Mouse (Mus musculus) left cerebral cortex, adult 18-20 months (tissue): ENCODE data around the gene Prkd2. TPM values are rescaled to one million over a fixed set of nuclear protein-coding genes. Genes with fewer than 3 reads are reported as not detected.

Experiments
- DNase-seq, 2 experiments: peaks; one replicate each; pipeline ENCODE4 v3.0.0; 2021 to 2022; ENCODE audit warnings: low spot score in 2 of 2, mixed read lengths in 1 of 2
- long read RNA-seq, 2 experiments: library from polyadenylated mRNA; stranded (forward); transcript quantifications; one replicate each; pipeline ENCODE4 v2.0.0; 2021
- total RNA-seq, 2 experiments: library from RNA; stranded (reverse); gene quantifications; 2 replicates each; pipeline ENCODE4 v1.2.3; 2021

Prkd2 gene
- 1 to 10 TPM; 5.6 to 7.8 TPM for total RNA-seq
- long read RNA-seq, experiment 1, partial matches to known transcripts, result 2 of 7 reads
- long read RNA-seq, experiment 1, other reads (novel, unspliced or antisense), result 3 of 7 reads
- long read RNA-seq, experiment 2, partial matches to known transcripts, result 0 of 4 reads
- long read RNA-seq, experiment 2, other reads (novel, unspliced or antisense), result 1 of 4 reads

DNA sequence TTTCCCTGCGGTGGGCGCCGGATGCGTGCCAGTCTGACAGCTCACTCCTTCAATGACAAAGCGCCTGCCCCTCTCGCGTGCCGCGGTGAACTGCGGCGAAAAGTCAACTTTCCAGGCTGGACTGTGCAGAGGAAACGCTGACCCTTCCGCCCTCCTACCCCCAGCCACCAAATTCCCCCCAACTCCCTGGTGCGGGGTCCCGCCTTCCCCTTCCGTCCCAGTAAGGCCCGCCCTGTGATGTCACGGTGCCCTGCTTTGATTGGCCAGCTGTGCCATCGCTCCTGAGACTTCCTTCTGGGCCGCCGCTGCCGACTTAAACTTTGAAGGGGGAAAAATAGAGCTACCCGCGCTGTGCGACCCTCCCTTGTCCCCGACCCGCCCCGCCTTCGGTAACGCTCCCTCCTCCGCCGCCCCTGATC, at the start of gene Prkd2:
Gene Prkd2, plus strand, starts transcription at position 258 of the 419 bp plus-strand sequence.
- peak; percentile 86 to 87 for DNase-seq

DNA sequence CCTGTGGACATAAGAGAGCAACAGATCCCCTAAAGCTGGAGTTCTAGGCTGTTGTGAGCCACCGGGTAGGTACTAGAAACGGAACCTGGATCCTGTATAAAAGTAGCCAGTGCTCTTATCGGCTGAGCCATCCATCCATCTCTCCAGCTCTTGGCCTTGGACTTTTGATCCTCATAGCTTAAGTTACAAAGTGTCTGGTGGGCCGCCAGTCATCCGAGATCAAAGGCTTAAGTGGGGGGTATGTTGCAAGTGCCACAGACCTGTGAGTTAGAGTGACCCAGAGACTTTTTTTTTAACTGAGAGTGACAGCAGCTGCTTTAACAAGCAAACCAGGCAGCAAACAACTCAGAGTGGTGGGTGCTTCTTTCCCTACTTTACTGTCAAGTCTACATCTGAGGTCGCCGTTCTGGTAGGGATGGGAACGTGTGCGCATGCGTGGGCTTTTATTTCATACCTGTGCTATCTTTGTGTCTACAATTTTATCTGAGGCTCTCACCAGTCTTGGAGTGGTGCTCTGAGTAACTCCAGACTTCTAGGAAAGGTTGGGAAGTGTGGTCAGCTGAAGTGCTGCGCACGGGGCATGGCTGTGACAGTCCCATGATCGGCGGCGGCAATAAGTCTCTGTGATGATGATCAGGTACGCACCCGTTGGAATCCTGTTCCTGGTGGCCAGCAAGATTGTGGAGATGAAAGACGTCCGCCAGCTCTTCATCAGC, 49.5 kb upstream of the Prkd2 start:
- no peak for DNase-seq

GRCm38 (mm10) chr7:16794886-16795285, 47.8 kb upstream of the Prkd2 start:
- no peak for DNase-seq

DNA sequence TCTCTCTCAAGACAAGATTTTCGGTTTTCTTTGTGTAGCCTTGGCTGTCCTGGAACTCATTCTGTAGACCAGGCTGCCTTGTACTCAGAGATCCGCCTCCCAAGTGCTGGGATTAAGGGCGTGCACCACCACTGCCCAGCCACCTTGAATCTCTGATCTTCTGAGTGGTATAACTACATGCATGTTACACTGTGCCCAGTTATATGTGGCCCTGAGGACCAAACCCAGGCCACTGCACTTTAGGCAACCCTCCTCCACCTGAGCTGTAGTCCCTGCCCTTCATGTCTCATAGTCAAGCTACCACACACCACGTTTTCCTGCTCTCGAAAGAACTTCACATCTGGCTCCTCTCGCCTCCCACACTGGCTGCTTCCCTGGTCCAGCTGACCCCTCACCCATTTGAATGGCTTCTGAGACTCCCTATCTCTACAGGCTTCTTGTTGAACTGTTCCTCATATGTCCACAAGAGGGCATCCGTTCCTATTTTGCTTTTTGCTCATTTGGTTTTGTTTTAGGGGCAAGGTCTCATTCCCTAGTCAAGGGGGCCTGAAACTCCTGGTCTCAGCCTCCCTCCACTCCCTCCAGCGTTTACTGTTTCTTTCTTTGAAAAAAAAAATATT, 38.2 kb upstream of the Prkd2 start:
- DNase-seq, result no peak

DNA sequence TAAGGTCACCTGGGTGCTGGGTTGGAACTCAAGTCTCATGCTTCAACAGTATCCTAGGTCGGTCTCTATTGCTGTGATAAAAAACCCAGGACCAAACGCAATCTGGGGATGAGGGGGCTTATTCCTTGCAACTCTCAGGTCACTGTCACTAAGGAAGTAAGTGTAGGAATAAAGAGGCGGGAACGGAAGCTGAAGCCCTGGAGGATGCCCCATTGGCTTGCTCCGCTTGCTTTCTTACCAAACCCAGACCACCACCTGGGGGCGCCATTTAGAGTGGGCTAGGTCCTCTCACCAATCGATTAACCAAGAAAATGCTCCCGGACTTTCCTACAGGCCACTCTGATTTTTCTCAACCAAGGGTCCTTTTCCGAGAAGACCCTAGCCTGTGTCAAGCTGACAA, 34.8 kb upstream of the Prkd2 start:
- DNase-seq, result no peak

GRCm38 (mm10) chr7:16808647-16809046, 34.1 kb upstream of the Prkd2 start:
- no peak for DNase-seq

GRCm38 (mm10) chr7:16809739-16810138, 33.0 kb upstream of the Prkd2 start:
- peak; percentile 81 to 82 for DNase-seq

- DNase-seq, result no peak
Observed at GRCm38 (mm10) chr7:16810399-16810919, 32.2 kb upstream of the Prkd2 start.

GRCm38 (mm10) chr7:16810920-16811648, 31.6 kb upstream of the Prkd2 start:
- DNase-seq, result peak; percentile 63 to 68

- no peak for DNase-seq
Observed at GRCm38 (mm10) chr7:16811649-16812070, 31.0 kb upstream of the Prkd2 start.

- no peak for DNase-seq
Observed at GRCm38 (mm10) chr7:16812505-16812904, 30.2 kb upstream of the Prkd2 start.

GRCm38 (mm10) chr7:16815351-16815941, 27.3 kb upstream of the Prkd2 start, which contains the start of gene Strn4:
Gene Strn4, plus strand, starts transcription at chr7:16815889.
- no peak for DNase-seq

DNA sequence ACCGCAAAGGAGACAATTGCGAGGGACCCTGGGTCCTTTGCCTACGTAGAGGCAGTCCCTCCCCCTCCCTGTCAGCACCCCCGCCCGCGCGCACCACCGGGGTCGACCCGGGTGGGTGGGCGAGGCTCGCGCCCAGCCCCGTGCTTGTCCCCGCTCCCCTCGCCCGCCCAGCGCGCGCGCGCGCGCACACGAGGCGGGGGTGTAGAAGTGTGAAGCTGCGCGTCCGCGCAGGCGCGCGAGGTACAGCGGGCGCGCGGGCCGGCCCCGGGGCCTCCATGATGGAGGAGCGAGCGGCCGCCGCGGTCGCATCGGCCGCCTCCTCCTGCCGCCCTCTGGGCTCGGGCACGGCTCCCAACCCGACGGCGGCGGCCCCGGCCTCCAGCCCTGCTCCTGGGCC, 26.6 kb upstream of the Prkd2 start:
- DNase-seq, result peak; percentile 68 to 85

GRCm38 (mm10) chr7:16816475-16817122, 26.1 kb upstream of the Prkd2 start, which contains the start of gene Fkrp:
Gene Fkrp, minus strand, starts transcription at chr7:16816732.
- peak in 1 of 2 experiments; percentile 61 for DNase-seq

DNA sequence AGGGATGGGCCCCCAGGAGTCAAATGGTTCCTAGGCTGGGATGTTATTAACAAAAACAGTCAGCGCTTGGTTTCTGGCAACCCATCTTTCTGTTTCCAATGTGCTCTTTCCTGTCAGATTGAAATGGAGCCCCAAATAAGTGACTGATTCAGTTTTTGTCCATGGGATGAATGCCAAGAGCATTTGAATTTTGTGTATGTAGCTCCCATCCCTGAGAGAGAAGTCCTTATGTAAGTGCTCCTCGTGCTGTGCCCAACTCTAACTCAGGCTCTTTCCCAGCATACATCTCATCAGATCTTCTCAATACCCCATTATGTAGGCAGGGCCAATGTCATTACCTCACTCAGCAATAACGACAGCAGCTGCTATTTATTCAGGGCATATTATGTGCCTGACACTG, 25.0 kb upstream of the Prkd2 start:
- DNase-seq, result peak in 1 of 2 experiments; percentile 57

DNA sequence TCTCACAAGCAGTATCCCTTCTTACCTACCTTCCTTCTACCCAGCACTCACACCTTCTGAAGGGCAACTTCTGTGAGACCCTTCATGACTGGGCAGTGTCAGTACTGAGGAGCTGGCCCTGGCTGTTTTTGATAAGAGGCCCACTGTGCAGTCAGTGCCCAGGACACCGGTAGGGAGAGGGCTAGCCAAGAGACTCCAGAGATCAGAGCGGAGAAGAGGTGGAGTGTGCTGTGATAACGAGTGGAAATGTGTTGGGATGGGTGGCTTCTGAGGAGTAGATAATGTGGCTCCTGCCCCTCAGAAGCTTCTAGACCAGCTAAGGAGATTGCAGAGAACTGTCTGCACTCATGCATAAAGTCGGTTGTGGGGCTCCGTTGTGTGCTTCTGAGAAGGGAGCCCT, 22.9 kb upstream of the Prkd2 start:
- DNase-seq, result no peak

GRCm38 (mm10) chr7:16820271-16820763, 22.4 kb upstream of the Prkd2 start:
- DNase-seq, result no peak

- DNase-seq, result no peak
Observed at GRCm38 (mm10) chr7:16821091-16821490, 21.6 kb upstream of the Prkd2 start.

DNA sequence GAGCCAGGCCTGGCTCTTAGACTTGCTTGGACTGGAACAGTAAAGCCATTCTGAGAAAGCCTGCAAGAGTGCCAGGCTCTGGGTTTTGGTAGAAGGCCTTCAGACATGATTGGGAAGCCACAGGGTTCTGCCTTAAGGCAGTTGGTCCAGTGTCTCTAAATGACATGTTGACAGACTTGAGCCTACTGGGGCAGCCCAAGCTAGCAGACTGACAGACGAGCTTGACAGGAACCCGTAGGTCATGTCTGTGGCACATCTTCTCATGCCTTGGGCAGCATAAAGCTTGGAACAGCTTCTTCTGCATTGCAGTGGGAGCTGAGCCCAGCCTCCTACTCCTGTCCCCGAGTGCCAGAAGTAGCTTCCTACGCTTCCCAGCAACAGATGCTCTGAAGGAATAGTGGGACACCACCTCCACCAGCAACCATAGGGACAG, 21.0 kb upstream of the Prkd2 start:
- DNase-seq, result peak; percentile 78 to 85

DNA sequence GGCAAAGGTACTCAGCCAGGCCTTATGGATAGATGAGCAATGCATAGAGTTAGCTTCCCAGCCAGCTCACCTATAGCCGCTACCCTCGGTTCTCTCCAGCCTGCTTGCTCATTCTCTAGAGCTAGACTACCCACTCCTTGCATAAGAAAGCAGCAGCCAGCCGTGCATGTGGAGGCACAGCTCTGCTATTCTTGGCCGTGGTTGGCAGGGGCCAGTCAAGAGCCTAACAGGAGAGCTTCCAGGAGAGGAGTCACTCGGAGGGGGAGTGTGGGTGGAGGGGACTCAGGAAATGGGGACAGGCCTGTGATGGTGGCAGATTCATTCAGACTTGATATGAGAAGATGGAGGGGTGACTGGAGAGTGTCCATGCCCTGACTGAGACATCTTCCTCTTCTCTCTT, 19.0 kb upstream of the Prkd2 start:
- DNase-seq, result peak; percentile 84 to 92
